Mouse (Mus musculus) forebrain, embryonic 16.5 days (tissue): ENCODE data around the gene Nwd1. TPM values are rescaled to one million over a fixed set of nuclear protein-coding genes. Genes with fewer than 3 reads are reported as not detected.
"Not testable (repeated sequence)": the region's sequence is repeated elsewhere in the genome, so short reads cannot be mapped to it uniquely, and the experiment has no call there.

Experiments
- ATAC-seq: fragments of 200-750 bp; cut with Nextera tagmentation; 2 replicates; pipeline ENCODE4 v1.8.0; 2017; ENCODE audit warnings: mild to moderate bottlenecking, moderate library complexity
- H3K27ac ChIP-seq: fragments of 300-500 bp; sonication (generic); 2 replicates; pipeline ENCODE4 v1.5.1; 2014; ENCODE audit warnings: low read length, control low read depth
- H3K27me3 ChIP-seq: fragments of 300-500 bp; sonication (generic); replicated peaks from 2 replicates; pipeline ENCODE4 v1.6.1; 2014; ENCODE audit warnings: low read length; ENCODE audit not compliant: control insufficient read depth, insufficient read depth
- H3K36me3 ChIP-seq: fragments of 300-500 bp; sonication (generic); 2 replicates; pipeline ENCODE4 v1.6.1; 2014; ENCODE audit not compliant: control insufficient read depth, insufficient read depth
- H3K4me1 ChIP-seq: fragments of 300-500 bp; sonication (generic); replicated peaks from 2 replicates; pipeline ENCODE4 v1.6.1; 2014; ENCODE audit warnings: low read length; ENCODE audit not compliant: control insufficient read depth, insufficient read depth
- H3K4me2 ChIP-seq: fragments of 300-500 bp; sonication (generic); 2 replicates; pipeline ENCODE4 v1.6.1; 2014; ENCODE audit warnings: mild to moderate bottlenecking, low read length, control low read depth
- H3K4me3 ChIP-seq: fragments of 300-500 bp; sonication (generic); replicated peaks from 2 replicates; pipeline ENCODE4 v1.5.1; 2014; ENCODE audit warnings: mild to moderate bottlenecking, low read length, control low read depth
- H3K9ac ChIP-seq: fragments of 300-500 bp; sonication (generic); replicated peaks from 2 replicates; pipeline ENCODE4 v1.6.1; 2014; ENCODE audit warnings: low read depth, low read length, control low read depth
- H3K9me3 ChIP-seq: fragments of 300-500 bp; sonication (generic); 2 replicates; pipeline ENCODE4 v1.6.1; 2016; ENCODE audit warnings: low read length; ENCODE audit not compliant: control insufficient read depth
- WGBS: fragments of 180-500 bp; shearing (Covaris S2); extraction: QIAGEN DNeasy Blood & Tissue Kit; methylation state at CpG from one replicate; pipeline ENCODE4 v1.1.7; 2014; 5-methylcytosine and 5-hydroxymethylcytosine counted together
- polyA plus RNA-seq: library from polyadenylated mRNA; unstranded; fragments of >200 nt; fragmentation: Nextera tagmentation; extraction: Ambion mirVana; gene quantifications from 2 replicates; pipeline ENCODE4 v1.2.1, GENCODE M21; 2015

The Nwd1 gene
- polyA plus RNA-seq, 1 experiment from 2014 or later = 2.0 TPM

DNA sequence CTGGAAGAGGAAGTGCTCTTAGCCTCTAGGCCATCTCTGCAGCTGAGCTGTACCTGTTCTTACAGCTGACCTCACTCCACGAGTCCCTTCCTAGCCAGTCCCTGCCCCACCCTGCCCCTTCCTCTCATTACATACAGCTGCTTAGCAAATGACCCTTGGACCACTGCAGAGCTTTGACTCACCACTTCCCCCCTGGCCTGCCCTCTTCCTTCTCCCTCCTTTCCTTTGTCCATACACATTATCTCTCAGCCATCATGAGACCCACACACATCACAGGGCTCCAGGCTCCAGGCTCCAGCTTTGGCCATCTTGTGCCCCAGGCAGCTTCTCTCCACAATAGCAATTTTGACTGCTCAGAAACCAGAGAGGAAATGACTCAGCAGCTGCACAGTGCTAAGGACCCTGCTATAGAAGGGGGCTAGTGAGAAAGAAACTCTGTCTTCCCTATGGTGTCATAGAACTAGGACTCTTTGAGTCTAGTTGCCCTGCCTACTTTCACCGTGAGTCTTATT, 36.6 kb downstream of the Nwd1 start:
- Histone ChIP-seq H3K4me3 (no peak overlapping the region), H3K4me2 (no peak overlapping the region), H3K4me1 (no peaks in the 10 kb centered on the region), H3K27me3 (no peaks in the 10 kb centered on the region), H3K9ac (no peak overlapping the region), H3K36me3 (no peaks in the 10 kb centered on the region), H3K27ac (no peak overlapping the region), H3K9me3 (no peaks in the 10 kb centered on the region)
- WGBS = 61% methylated on average over 2 of the region's 2 CpGs
- no peak for ATAC-seq

DNA sequence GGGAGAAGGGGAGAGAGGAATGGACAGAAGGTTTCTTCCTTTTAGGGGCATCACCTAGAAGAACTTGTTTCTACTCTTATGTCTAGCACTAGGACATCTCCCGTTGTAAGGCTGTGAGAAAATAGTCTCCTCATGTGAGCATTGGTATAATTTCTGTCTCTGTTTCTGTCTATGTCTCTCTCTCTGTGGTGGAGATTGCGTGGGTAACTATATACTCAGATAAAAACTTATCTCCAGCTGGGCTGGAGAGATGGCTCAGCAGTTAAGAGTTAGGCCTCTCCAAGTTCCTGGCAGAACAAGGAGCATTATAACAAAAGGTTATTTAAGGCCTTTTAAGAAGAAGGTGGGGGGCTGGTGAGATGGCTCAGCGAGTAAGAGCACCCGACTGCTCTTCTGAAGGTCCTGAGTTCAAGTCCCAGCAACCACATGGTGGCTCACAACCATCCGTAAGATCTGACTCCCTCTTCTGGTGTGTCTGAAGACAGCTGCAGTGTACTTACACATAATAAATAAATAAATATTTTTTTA, 37.1 kb downstream of the Nwd1 start:
- H3K9me3 ChIP-seq, H3K27ac ChIP-seq, H3K9ac ChIP-seq, H3K27me3 ChIP-seq, H3K4me2 ChIP-seq, ATAC-seq, H3K36me3 ChIP-seq, H3K4me1 ChIP-seq, H3K4me3 ChIP-seq: not testable (repeated sequence)
- 92% methylated on average over 5 of the region's 5 CpGs for WGBS

DNA sequence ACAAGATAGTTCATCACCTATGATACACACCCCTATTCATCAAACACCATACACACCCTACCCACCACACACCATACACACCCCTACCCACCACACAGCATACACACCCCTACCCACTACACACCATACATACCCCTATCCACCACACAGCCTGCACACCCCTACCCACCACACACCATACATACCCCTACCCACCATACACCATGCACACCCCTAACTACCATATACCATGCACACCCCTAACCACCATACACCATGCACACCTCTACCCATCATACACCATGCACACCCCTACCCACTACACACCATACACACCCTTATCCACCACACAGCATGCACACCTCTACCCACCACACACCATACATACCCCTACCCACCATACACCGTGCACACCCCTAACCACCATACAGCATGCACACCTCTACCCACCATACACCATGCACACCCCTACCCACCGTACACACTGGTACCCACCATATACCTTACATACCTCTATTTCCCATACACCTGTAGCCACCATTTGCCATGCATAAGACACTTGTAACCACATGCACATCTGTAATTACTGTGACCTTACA, 51.9 kb downstream of the Nwd1 start:
- WGBS = 96% methylated on average over 2 of the region's 2 CpGs
- no peak overlapping the region for H3K4me3 ChIP-seq
- H3K4me2 ChIP-seq = no peak overlapping the region
- H3K9ac ChIP-seq = no peak overlapping the region
- no peaks in the 10 kb centered on the region for H3K4me1 ChIP-seq
- ATAC-seq = 0 out of 2 replicates have a peak, but pooled peaks have one; percentile 40
- no peaks in the 10 kb centered on the region for H3K27me3 ChIP-seq
- no peak overlapping the region for H3K27ac ChIP-seq
- no peaks in the 10 kb centered on the region for H3K36me3 ChIP-seq
- H3K9me3 ChIP-seq = no peaks in the 10 kb centered on the region

DNA sequence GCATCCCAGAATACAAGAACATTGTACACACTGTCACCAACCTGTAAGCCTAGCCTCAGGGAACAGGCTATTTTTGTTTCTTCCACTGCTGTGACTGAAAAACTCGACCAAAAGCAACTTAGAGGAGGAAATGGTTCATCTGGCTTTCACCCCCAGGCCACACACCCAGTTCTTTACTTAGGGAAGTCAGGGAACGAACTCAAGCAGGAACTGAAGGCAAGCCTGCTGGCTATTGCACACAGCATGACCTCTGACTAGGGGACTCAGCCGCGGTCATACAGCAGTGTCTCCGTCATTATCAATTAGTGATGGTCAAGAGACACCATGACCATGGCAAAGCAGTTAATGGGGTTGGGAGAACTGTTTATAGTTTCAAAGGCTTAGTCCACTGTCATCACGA, 66.1 kb downstream of the Nwd1 start:
- no peaks in the 10 kb centered on the region for H3K9me3 ChIP-seq
- H3K36me3 ChIP-seq = no peaks in the 10 kb centered on the region
- H3K4me3 ChIP-seq = no peak overlapping the region
- no peak overlapping the region for H3K4me2 ChIP-seq
- H3K4me1 ChIP-seq = no peaks in the 10 kb centered on the region
- no peak overlapping the region for H3K27ac ChIP-seq
- no peak overlapping the region for H3K9ac ChIP-seq
- H3K27me3 ChIP-seq = no peaks in the 10 kb centered on the region
- ATAC-seq = no peak
- WGBS = 69% methylated on average over 6 of the region's 6 CpGs

DNA sequence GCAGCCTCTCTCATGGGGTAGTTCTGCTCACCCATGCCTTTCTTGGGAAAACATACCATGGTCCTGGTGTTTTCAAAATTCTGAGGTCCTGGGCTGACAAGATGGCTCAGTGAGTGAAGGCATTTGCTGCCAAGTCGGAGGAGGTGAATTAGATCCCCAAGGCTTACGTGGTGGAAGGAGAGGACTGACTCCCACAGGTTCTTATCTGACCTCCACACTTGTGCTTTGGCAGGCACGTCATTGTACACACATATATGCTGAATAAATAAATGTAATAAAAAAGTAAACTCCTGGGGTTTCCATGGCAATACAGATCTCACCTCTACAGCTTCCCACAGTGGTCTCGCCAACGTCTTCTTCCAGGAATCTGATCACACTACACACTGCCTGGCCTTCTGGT, 70.1 kb downstream of the Nwd1 start:
- no peak overlapping the region for H3K4me2 ChIP-seq
- no peak overlapping the region for H3K9ac ChIP-seq
- no peaks in the 10 kb centered on the region for H3K9me3 ChIP-seq
- 89% methylated on average over 5 of the region's 5 CpGs for whole genome bisulfite sequencing
- no peaks in the 10 kb centered on the region for H3K4me1 ChIP-seq
- H3K27ac ChIP-seq = no peak overlapping the region
- no peak overlapping the region for H3K4me3 ChIP-seq
- no peak for ATAC-seq
- H3K36me3 ChIP-seq = no peaks in the 10 kb centered on the region
- H3K27me3 ChIP-seq = no peaks in the 10 kb centered on the region

DNA sequence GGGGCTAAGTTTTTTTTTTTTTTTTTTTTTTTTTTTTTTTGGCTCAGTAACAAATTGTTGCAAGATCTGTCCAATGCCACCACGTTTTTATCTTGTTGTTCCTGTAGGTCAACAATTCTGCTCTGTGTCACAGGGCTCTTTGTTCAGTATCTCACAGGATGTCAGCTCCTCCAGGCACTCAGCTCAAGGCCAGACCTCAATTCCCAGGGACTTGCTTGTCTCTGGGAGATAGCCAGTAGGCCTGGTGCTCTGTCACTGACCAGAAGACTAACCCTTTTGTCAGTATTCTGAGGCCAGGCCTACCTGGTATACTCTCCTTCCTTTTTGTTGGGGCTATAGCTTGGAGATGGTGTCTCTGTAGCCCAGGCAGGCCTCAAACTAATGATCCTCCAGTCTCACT, 74.0 kb downstream of the Nwd1 start:
- Histone ChIP-seq H3K27me3 (no peaks in the 10 kb centered on the region), H3K4me3 (no peak overlapping the region), H3K36me3 (peaks cover 3% of the 10 kb centered on the region; the same call in 1 of the 2 replicates), H3K27ac (no peak overlapping the region), H3K4me1 (peaks cover 10% of the 10 kb centered on the region), H3K9ac (no peak overlapping the region), H3K4me2 (no peak overlapping the region), H3K9me3 (no peaks in the 10 kb centered on the region)
- 36% methylated on average over 1 of the region's 1 CpGs for WGBS
- no peak for ATAC-seq

DNA sequence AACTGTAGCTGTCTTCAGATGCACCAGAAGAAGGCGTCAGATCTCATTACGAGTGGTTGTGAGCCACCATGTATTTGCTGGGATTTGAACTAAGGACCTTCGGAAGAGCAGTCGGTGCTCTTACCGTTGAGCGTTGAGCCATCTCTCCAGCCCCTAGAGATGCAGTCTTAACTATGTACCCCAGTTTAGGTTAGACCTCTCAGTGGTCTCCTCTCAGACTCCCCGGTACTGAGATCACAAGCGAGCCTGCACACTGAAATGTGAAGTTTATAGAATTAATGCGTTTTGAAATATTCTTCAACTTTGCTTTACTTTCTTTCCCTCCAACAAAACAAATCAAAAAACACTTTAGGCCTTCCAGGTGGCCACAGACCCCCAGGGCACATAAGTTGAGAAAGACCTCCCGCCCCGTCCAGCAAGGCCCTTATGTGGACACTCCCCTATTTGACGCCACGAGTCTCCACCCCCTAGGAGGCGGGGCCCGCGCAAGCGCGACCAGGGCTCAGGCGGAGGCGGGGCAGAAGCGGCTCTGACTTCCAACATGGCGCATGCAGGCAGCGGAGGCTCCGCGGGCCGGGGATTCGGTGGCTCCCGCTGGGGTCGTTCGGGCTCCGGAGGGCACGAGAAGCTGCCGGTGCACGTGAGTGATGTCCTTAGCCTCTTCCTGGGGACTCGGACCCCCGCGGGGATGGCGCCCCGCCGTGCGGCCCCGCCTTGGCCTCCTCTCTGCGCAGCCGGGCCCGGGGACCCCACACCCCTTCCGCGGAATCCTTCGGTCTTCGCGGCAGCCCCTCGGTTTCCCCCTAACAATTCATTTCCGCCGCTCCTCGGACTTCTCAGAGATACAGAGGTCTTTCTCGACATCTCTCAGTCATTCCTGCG, 76.5 kb downstream of the Nwd1 start, which contains the start of gene Sin3b:
TSS of gene Sin3b (plus strand) at position 517 of the 882 bp plus-strand sequence.
- Histone ChIP-seq H3K4me1 (peaks cover 10% of the 10 kb centered on the region), H3K4me2 (peak within 1 kb of the TSS; percentile 91), H3K4me3 (peak within 1 kb of the TSS; percentile 83), H3K9ac (peak within 1 kb of the TSS; percentile 95), H3K9me3 (no peaks in the 10 kb centered on the region), H3K27ac (no peak within 1 kb of the TSS), H3K36me3 (peaks cover 22% of the 10 kb centered on the region), H3K27me3 (no peaks in the 10 kb centered on the region)
- ATAC-seq = peak; percentile 99
- WGBS = 14% methylated on average over 56 of the region's 56 CpGs

DNA sequence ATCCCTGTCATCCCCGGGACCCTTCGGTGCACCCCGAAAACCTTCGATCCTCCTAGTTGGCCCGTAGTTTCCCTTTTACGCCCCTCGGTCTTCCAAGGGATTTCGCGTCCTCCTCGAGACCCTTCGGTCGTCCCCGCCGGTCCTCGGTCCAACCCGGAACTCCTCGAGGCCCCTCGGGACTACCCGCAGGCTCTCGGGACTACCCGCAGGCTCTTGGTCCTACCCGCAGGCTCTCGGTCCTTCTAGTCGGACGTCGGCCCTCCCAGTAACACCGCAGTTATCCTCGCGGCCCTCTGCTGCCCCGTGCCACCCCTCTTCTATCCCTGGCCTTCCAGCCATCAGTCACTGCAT, 77.1 kb downstream of the Nwd1 start:
- peak overlapping the region; percentile 95 for H3K9ac ChIP-seq
- H3K4me2 ChIP-seq = peak overlapping the region; percentile 91
- peaks cover 25% of the 10 kb centered on the region for H3K36me3 ChIP-seq
- no peak overlapping the region for H3K27ac ChIP-seq
- no peaks in the 10 kb centered on the region for H3K9me3 ChIP-seq
- peak; percentile 37 for ATAC-seq
- H3K27me3 ChIP-seq = no peaks in the 10 kb centered on the region
- peaks cover 10% of the 10 kb centered on the region for H3K4me1 ChIP-seq
- peak overlapping the region; percentile 83 for H3K4me3 ChIP-seq
- under 1% methylated on average over 30 of the region's 30 CpGs for WGBS

DNA sequence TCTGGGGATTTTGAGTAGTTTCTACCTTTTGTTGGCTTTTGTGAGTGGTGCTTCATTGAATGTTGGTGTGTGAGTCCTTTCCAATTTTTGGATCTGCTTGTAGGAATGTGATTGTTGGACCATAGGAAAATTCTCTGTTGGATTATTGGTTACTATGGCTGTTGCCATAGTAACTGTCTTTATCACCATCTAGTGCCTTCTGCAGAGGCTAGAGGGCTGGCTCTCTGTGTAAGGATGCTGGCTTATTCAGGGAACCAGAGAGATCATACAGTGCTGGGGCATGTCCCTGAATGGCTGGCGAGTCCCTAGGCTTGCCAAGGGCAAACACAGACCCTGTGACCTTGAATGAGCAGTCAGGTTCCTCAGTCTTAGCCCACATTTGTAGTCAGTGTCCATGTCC, 82.1 kb downstream of the Nwd1 start:
- Histone ChIP-seq H3K4me2 (no peak overlapping the region), H3K4me1 (peaks cover 10% of the 10 kb centered on the region), H3K36me3 (peaks cover 60% of the 10 kb centered on the region), H3K4me3 (no peak overlapping the region), H3K9ac (no peak overlapping the region), H3K27me3 (no peaks in the 10 kb centered on the region), H3K27ac (no peak overlapping the region), H3K9me3 (no peaks in the 10 kb centered on the region)
- 81% methylated on average over 1 of the region's 1 CpGs for WGBS
- peak; percentile 39 for ATAC-seq
